Mouse (Mus musculus) common myeloid progenitor, adult 5-6 weeks (primary cell): ENCODE data around the gene Pla2g4a. TPM values are rescaled to one million over a fixed set of nuclear protein-coding genes. Genes with fewer than 3 reads are reported as not detected.

Source experiments
- ATAC-seq: replicated peaks from 2 replicates; pipeline ENCODE4 v1.8.0; 2016; ENCODE audit warnings: low read depth, mild to moderate bottlenecking, moderate TSS enrichment, inconsistent platforms; ENCODE audit not compliant: poor library complexity, severe bottlenecking
- total RNA-seq: library from RNA; stranded (forward); fragments of 200-1000, 187-1606 nt; gene quantifications from 2 replicates; pipeline ENCODE4 v1.2.3, GENCODE M21; 2017

Pla2g4a gene
- total RNA-seq, 1 experiment from 2014 or later: 98.8 TPM

GRCm38 (mm10) chr1:149862181-149862580, 98.9 kb downstream of the Pla2g4a start:
- ATAC-seq: no peak

DNA sequence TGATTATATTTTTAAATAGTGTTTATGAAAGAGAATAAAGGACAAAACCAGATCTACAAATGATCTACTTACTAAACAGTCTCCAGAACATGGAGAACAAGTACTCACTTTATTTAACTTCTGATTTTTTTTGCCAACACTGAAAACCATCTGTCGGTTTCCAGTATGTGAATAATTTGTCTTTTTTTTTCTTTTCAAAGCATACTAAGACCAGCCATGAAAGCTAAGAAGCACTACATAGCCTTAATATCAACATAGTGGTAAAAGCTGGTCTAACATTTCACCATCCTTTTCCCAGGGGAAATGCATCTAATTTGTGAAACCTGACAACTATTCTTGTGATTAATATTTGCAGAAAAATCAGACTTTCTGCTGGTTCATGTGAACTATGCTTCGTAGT, 99.5 kb downstream of the Pla2g4a start:
- no peak for ATAC-seq

- ATAC-seq: no peak
Measured at GRCm38 (mm10) chr1:149858734-149859133, 102.4 kb downstream of the Pla2g4a start.

- ATAC-seq: peak; percentile 90
Measured at GRCm38 (mm10) chr1:149856720-149857119, 104.4 kb downstream of the Pla2g4a start.

- no peak for ATAC-seq
Measured at GRCm38 (mm10) chr1:149855581-149855980, 105.5 kb downstream of the Pla2g4a start.

- no peak for ATAC-seq
Measured at GRCm38 (mm10) chr1:149854867-149855266, 106.2 kb downstream of the Pla2g4a start.

- no peak for ATAC-seq
Measured at GRCm38 (mm10) chr1:149846655-149847054, 114.4 kb downstream of the Pla2g4a start.

- no peak for ATAC-seq
Measured at GRCm38 (mm10) chr1:149841845-149842244, 119.2 kb downstream of the Pla2g4a start.

DNA sequence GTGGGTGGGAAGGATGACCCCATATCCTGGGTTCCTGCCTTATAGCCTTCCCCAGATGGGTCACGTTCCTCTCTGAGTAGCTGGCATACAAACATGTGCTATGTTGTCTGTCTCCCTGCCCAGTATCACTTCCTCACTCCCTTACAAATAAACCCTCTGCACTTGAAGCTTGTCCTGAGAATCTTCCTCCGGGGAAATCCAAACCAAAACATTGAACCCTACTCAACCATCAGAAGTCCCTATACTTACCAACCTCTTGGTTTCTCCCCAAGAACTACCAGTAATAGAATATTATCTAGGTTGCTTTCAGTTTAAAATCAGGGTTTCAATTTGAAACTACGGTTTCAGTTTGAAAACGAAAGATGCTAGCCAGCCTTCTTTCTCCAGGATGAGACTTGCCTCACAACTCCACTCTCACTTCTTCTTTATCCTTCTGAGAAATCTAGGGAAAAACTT, 120.1 kb downstream of the Pla2g4a start:
- ATAC-seq: peak; percentile 85

DNA sequence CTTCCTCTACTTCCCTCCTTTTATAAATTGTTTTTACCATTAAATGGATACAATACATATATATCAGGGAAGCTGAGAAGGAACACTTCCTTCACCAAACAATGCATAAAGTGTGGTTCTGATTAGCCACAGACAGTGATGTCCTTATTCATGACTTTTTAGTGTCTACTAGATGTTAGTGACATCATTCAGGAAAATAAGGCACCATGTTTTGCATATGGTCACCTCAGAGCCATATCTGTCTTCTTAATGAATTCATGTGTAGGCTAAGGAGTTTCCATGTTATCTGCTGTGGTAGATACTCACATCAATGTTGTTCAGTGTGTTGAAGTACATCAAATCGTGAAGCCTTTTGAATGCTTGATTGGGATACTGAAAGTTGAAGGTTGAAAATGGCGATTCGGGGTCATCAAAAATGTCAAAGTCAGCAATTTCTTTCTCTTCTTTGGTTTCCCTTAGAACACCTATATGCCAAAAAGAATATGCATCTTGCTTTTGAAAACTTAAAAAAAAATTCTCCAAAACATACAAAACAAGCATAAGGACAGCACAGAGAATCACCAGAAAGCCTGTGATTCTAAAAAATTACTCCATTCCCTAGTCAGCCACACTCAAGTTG, 120.7 kb downstream of the Pla2g4a start:
- no peak for ATAC-seq

DNA sequence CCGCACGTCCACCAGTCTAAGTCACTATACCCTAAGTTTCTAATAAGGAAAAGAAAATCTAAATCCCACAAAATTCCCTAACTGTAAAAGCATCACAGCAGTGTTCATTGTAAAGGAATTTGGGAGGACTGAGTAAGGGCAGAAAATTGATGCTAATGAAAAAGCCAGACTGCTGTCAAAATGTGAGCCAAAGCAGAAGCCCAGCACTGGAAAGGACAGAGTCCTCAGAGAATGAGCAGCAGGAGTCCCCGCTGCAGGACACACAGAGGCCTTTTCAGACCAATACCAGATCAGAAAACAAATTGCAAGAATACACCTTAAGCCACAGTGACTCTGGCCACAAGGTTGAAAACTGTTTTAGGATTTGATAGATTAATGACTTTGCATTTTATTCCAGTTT, 124.6 kb downstream of the Pla2g4a start:
- no peak for ATAC-seq

DNA sequence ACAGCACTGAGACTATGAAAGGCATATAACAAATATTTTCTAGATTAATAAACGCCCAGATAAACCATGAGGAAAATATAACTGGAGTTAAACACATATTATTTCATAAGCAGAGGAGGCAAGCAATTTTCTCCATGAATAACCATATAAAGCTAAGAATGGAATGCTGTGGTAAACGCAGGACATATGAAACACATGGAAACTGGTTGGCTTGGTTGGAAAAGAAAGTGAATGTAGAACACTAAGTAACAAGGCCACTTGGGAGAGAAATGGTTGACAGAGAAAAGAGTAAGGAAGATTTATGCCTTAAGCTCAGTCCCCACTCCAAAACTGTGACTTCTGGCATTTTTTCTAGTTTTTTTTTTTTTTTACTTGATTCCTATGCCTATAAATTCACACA, 127.2 kb downstream of the Pla2g4a start:
- ATAC-seq: no peak

DNA sequence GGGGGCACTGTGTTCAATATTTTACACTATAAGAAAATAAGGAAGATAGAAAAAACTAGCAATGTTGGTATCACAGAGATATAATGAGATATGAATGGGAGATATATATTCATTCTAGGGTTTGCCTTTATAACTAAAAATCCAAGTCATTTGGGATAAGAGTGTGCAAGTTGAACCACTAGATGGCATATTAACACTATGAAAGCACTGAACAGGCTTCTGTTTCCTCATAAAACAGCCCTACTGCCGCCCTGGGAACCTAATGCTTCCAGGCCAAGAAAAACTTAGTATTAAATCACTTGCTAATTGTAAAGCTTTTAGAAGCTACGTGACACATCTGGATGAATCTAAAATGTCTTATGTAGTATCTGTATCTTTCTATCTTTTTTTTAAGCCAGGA, 128.1 kb downstream of the Pla2g4a start:
- peak; percentile 85 for ATAC-seq

DNA sequence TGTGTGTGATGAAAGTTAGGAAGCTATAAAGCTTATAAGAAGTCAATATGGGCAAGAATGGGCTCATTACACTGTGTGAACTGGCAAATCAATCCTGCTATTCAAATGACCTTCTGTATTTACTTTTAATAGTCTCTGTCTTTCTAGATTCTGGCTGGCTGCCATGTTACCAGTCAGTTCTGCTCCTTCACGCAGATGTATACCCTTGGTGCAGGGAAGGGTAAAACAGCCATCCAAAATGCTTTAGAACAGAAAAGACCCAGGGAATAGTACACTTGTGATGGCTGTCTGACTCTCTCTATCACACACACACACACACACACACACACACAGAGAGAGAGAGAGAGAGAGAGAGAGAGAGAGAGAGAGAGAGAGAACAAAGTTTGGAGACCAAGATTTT, 128.6 kb downstream of the Pla2g4a start:
- no peak for ATAC-seq

GRCm38 (mm10) chr1:149831100-149831499, 130.0 kb downstream of the Pla2g4a start:
- ATAC-seq: peak; percentile 76

DNA sequence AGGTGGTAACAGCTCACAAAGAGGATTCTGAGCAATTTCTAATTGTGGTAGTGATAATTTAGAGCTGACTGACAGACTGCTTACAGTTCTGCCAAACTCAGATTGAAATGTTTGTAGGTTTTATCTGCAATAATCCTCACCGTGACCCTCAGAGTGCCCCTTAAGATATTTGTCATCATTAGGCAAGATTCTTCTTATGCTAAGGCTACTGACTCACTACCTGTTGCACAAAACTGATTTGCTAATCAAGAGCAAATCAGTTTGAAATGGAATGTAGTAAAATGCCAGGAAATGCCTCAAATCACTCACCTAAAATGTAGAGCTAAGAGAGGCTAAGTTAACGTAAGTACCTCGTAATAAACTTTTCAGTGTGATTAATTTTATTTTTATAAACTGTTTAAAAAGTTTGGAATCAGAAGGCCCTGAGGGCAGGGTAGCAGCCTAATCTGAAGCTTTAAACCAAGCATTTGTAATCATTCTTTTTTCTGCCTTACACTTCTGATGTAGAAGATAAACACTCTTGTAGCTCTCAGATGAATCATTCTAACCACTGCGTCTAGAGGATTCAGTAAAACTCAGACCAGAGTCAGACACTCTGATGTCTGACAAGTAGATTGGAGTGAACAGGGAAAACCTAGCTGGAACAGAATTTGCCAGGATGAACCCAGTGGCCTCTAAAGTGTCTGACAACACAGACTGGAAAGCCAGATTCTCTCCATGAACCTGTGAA, 147.3 kb downstream of the Pla2g4a start:
- no peak for ATAC-seq

DNA sequence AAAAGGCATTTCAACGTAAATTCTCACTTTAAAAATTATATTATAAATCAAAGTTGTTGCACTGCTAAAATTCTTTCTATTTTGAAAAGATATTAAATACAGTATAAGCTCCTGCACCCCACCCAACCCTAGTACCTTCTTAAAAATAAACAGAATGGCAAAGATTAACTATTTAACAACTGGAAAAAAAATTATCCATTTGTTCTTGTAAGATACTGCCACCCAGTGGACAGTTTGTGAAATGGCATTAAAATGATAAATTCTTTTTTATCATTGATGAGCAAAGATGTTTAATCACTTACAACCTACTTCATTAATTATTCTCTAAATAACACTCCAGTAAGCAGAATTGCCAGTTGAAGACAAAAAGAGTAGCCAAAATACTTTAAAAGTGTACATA, 151.6 kb downstream of the Pla2g4a start:
- no peak for ATAC-seq

Other genes starting within 250 kb of the Pla2g4a start
- gene Ptgs2, start 138.7 kb upstream of the Pla2g4a start, total RNA-seq: 4.8 and 8.0 TPM in 2 replicates